Mouse (Mus musculus) heart, adult 2 months (tissue): Measurements from ENCODE around the gene Rnf157.

Source experiments
- CTCF ChIP-seq: fragments of 200-600 bp; IDR thresholded peaks from 2 replicates; pipeline ENCODE4 v1.8.1; 2022; ENCODE audit warnings: antibody characterized with exemption, mild to moderate bottlenecking, moderate library complexity
- EP300 ChIP-seq: fragments of 200-500 bp; IDR thresholded peaks from 2 replicates; pipeline ENCODE4 v1.6.1; 2011; ENCODE audit warnings: low read depth, low read length, control low read depth; ENCODE audit not compliant: insufficient read depth

DNA sequence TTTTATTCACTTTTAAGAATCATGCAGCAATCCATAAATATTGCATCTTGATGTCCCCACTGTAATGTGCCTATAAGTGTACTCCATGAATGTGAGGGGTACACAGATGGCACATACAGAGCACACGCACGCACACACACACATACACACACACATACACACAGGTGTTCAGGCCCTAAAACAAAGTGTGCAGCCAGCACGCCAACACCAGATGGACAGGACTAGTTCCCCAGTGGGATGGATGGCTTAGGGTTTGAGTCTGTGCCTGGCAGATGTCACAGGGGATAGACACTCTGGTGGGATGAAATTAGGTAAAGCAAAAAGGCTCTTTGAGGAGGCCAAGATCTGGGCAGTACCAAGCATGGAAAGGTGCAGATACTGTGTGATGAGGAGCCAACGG, 76.4 kb downstream of the Rnf157 start:
- no peak for TF ChIP-seq CTCF
- TF ChIP-seq EP300 = no peak
